Mouse (Mus musculus) layer of hippocampus, adult 2 months (tissue): ENCODE data around the gene Mapk1ip1. TPM values are rescaled to one million over a fixed set of nuclear protein-coding genes. Genes with fewer than 3 reads are reported as not detected.
A peak's percentile ranks its signal among the peaks of the same experiment; 100 is the strongest.

Experiments used
- DNase-seq, 2 experiments: peaks; one replicate each; pipeline ENCODE4 v3.0.0; 2022; ENCODE audit warnings: low spot score in 2 of 2
- H3K27ac ChIP-seq: fragments of 200-600 bp; 2 replicates; pipeline ENCODE4 v1.8.1; 2022
- H3K4me3 ChIP-seq: fragments of 200-600 bp; 2 replicates; pipeline ENCODE4 v1.8.1; 2022; ENCODE audit warnings: mild to moderate bottlenecking
- CTCF ChIP-seq: fragments of 200-600 bp; conservative IDR thresholded peaks from 2 replicates; pipeline ENCODE4 v1.8.1; 2022; ENCODE audit warnings: antibody characterized with exemption, mild to moderate bottlenecking, moderate library complexity
- total RNA-seq, 2 experiments: library from RNA; stranded (reverse); gene quantifications; 2 replicates each; pipeline ENCODE4 v1.2.3; 2021

Mapk1ip1 gene
- total RNA-seq, 2 experiments from 2014 or later: 49.6 to 52.4 TPM

GRCm38 (mm10) chr7:138824995-138825756, 20.9 kb downstream of the Mapk1ip1 start:
- no peak for TF ChIP-seq CTCF
- no peak overlapping the region for H3K4me3 ChIP-seq
- DNase-seq: no peak
- H3K27ac ChIP-seq: no peak overlapping the region

GRCm38 (mm10) chr7:138824423-138824822, 21.6 kb downstream of the Mapk1ip1 start:
- H3K27ac ChIP-seq: no peak overlapping the region
- DNase-seq: no peak
- H3K4me3 ChIP-seq: no peak overlapping the region
- no peak for TF ChIP-seq CTCF

GRCm38 (mm10) chr7:138818314-138818713, 27.8 kb downstream of the Mapk1ip1 start:
- Histone ChIP-seq H3K4me3 (no peak overlapping the region), H3K27ac (no peak overlapping the region)
- TF ChIP-seq CTCF: peak; percentile 67
- no peak for DNase-seq

GRCm38 (mm10) chr7:138813213-138813875, 32.7 kb downstream of the Mapk1ip1 start:
- no peak for TF ChIP-seq CTCF
- Histone ChIP-seq H3K4me3 (no peak overlapping the region), H3K27ac (no peak overlapping the region)
- DNase-seq: no peak

GRCm38 (mm10) chr7:138807146-138807545, 38.9 kb downstream of the Mapk1ip1 start:
- H3K27ac ChIP-seq: no peak overlapping the region
- no peak overlapping the region for H3K4me3 ChIP-seq
- no peak for DNase-seq
- TF ChIP-seq CTCF: no peak

GRCm38 (mm10) chr7:138803386-138803785, 42.7 kb downstream of the Mapk1ip1 start:
- TF ChIP-seq CTCF: no peak
- H3K27ac ChIP-seq: no peak overlapping the region
- H3K4me3 ChIP-seq: no peak overlapping the region
- no peak for DNase-seq

GRCm38 (mm10) chr7:138788109-138788508, 58.0 kb downstream of the Mapk1ip1 start:
- TF ChIP-seq CTCF: no peak
- H3K27ac ChIP-seq: no peak overlapping the region
- no peak overlapping the region for H3K4me3 ChIP-seq
- DNase-seq: peak; percentile 13 to 60

Other genes with a start within 250 kb of the Mapk1ip1 start
- gene Ppp2r2d, start 194 bp downstream of the Mapk1ip1 start, total RNA-seq: 10 to 100 TPM; 62.2 to 62.8 TPM
- gene Bnip3, start 63.2 kb upstream of the Mapk1ip1 start, total RNA-seq: 100 to 1,000 TPM in 1 of 2 experiments, 10 to 100 TPM in 1; 96.5 to 112 TPM
- 10 to 100 TPM; 51.0 to 58.1 TPM for gene Jakmip3, start 94.5 kb upstream of the Mapk1ip1 start, total RNA-seq
- 10 to 100 TPM; 51.5 to 52.0 TPM for gene Dpysl4, start 239.7 kb upstream of the Mapk1ip1 start, total RNA-seq